16 mouse cellular contexts compared by ENCODE assay signal in genomic region chr2:16502843-16503242, GRCm38 (mm10).
DNase-seq lines count a peak whose midpoint lies in the region; ATAC-seq and TF ChIP-seq lines count a peak whose summit lies in the region.
"Had no signal": no experiment of that assay in that cellular context is flagged by ENCODE, and none has a peak within 500 bp of the region (broad histone marks: within the 10 kb centered on the region; RNA-seq: fewer than 3 reads in every experiment).

No protein-coding gene starts in this region.

- H3K4me2 ChIP-seq in midbrain, embryonic 11.5 days = no peak overlapping the region
- H3K4me2 ChIP-seq in midbrain, embryonic 15.5 days = no peak overlapping the region
- no peak overlapping the region for H3K4me2 ChIP-seq in embryonic facial prominence, embryonic 14.5 days (ENCODE audit: low read depth, low read length)
- H3K4me2 ChIP-seq in neural tube, embryonic 14.5 days (ENCODE audit: low read depth, low read length) = no peak overlapping the region
- H3K4me2 ChIP-seq: embryonic facial prominence, embryonic 13.5 days; heart, embryonic 15.5 days; lung, embryonic 14.5 days had no signal

- TF ChIP-seq POLR2A in brain, embryonic 14.5 days (IDR thresholded peaks at IDR 0.05; ENCODE audit: borderline replicate concordance, extremely low read depth, insufficient read depth, insufficient read length, poor library complexity, severe bottlenecking) = no peak
- no peak for TF ChIP-seq POLR2A in lung, adult 2 months (IDR thresholded peaks at IDR 0.05; ENCODE audit: borderline replicate concordance, extremely low read depth, low read depth, low read length)

- TF ChIP-seq CTCF in brain, embryonic 14.5 days (IDR thresholded peaks at IDR 0.05; ENCODE audit: borderline replicate concordance, extremely low read depth, insufficient read depth, insufficient read length) = no peak
- TF ChIP-seq CTCF in lung, adult 2 months (IDR thresholded peaks at IDR 0.05; ENCODE audit: insufficient read depth, low read length) = no peak

- peak; percentile 70 for ATAC-seq in midbrain, embryonic 11.5 days (ENCODE audit: low FRiP score)
- ATAC-seq in midbrain, embryonic 15.5 days (replicated peaks) = no peak
- ATAC-seq in embryonic facial prominence, embryonic 14.5 days (ENCODE audit: low read depth) = 0 out of 2 replicates have a peak, but pooled peaks have one; percentile 26
- peak; percentile 41; the same call in 1 of the 2 replicates for ATAC-seq in neural tube, embryonic 14.5 days (ENCODE audit: low read depth)

- peak; percentile 84 for DNase-seq in midbrain, embryonic 11.5 days (ENCODE audit: low spot score, missing footprints)
- DNase-seq in brain, embryonic 14.5 days (ENCODE audit: low read depth) = peak; percentile 15
- DNase-seq in embryonic facial prominence, embryonic 14.5 days (ENCODE audit: low spot score) = no peak
- DNase-seq in gastrocnemius, postnatal 10 days = no peak
- DNase-seq in lung, adult 2 months = no peak
- DNase-seq: cerebellum, postnatal 14 days; gastrocnemius, adult 2 months; heart, adult 18-20 months; kidney, adult 8-10 months; lung, embryonic 14.5 days; right cerebral cortex, postnatal 14 days had no signal

- H3K4me1 ChIP-seq in midbrain, embryonic 11.5 days (ENCODE audit: control insufficient read depth, insufficient read depth, low read length) = no peaks in the 10 kb centered on the region
- H3K4me1 ChIP-seq in midbrain, embryonic 15.5 days = no peaks in the 10 kb centered on the region
- H3K4me1 ChIP-seq in embryonic facial prominence, embryonic 14.5 days (ENCODE audit: control insufficient read depth, insufficient read depth, low read length) = no peaks in the 10 kb centered on the region
- no peaks in the 10 kb centered on the region for H3K4me1 ChIP-seq in neural tube, embryonic 14.5 days (ENCODE audit: control insufficient read depth, insufficient read depth, low read length)
- H3K4me1 ChIP-seq in lung, adult 2 months (ENCODE audit: control insufficient read depth, insufficient read depth, low read length) = no peaks in the 10 kb centered on the region
- H3K4me1 ChIP-seq: embryonic facial prominence, embryonic 13.5 days; heart, embryonic 15.5 days had no signal

- H3K27ac ChIP-seq in midbrain, embryonic 11.5 days (ENCODE audit: low read depth, low read length) = no peak overlapping the region
- no peak overlapping the region for H3K27ac ChIP-seq in midbrain, embryonic 15.5 days
- H3K27ac ChIP-seq in embryonic facial prominence, embryonic 14.5 days (replicated peaks; ENCODE audit: low read depth, low read length) = no peak overlapping the region
- H3K27ac ChIP-seq in neural tube, embryonic 14.5 days (ENCODE audit: low read depth, low read length) = no peak overlapping the region
- H3K27ac ChIP-seq: embryonic facial prominence, embryonic 13.5 days; gastrocnemius, adult 2 months; heart, embryonic 15.5 days; macrophage had no signal

- H3K36me3 ChIP-seq in midbrain, embryonic 11.5 days (ENCODE audit: control insufficient read depth, insufficient read depth, low read length) = no peaks in the 10 kb centered on the region
- no peaks in the 10 kb centered on the region for H3K36me3 ChIP-seq in midbrain, embryonic 15.5 days (replicated peaks)
- H3K36me3 ChIP-seq in embryonic facial prominence, embryonic 14.5 days (ENCODE audit: control insufficient read depth, insufficient read depth, low read length) = no peaks in the 10 kb centered on the region
- H3K36me3 ChIP-seq in neural tube, embryonic 14.5 days (ENCODE audit: control insufficient read depth, insufficient read depth, low read length) = no peaks in the 10 kb centered on the region
- H3K36me3 ChIP-seq: embryonic facial prominence, embryonic 13.5 days; heart, embryonic 15.5 days had no signal

- H3K9me3 ChIP-seq in midbrain, embryonic 11.5 days (ENCODE audit: control insufficient read depth, low read length) = no peaks in the 10 kb centered on the region
- no peaks in the 10 kb centered on the region for H3K9me3 ChIP-seq in midbrain, embryonic 15.5 days
- no peaks in the 10 kb centered on the region for H3K9me3 ChIP-seq in embryonic facial prominence, embryonic 14.5 days (ENCODE audit: control insufficient read depth, low read length)
- H3K9me3 ChIP-seq in neural tube, embryonic 14.5 days (ENCODE audit: control insufficient read depth, low read length) = no peaks in the 10 kb centered on the region
- H3K9me3 ChIP-seq: embryonic facial prominence, embryonic 13.5 days; heart, embryonic 15.5 days had no signal

- 35% methylated on average over 1 of the region's 1 CpGs for WGBS in midbrain, embryonic 11.5 days
- WGBS in midbrain, embryonic 15.5 days = 29% methylated on average over 1 of the region's 1 CpGs
- WGBS in embryonic facial prominence, embryonic 14.5 days = 28% methylated on average over 1 of the region's 1 CpGs
- WGBS in neural tube, embryonic 14.5 days = 23% methylated on average over 1 of the region's 1 CpGs
- 53% methylated on average over 1 of the region's 1 CpGs for WGBS in lung, adult 2 months

- H3K9ac ChIP-seq in midbrain, embryonic 11.5 days (ENCODE audit: low read length) = no peak overlapping the region
- no peak overlapping the region for H3K9ac ChIP-seq in midbrain, embryonic 15.5 days
- no peak overlapping the region for H3K9ac ChIP-seq in embryonic facial prominence, embryonic 14.5 days (ENCODE audit: low read depth, low read length)
- H3K9ac ChIP-seq in neural tube, embryonic 14.5 days (replicated peaks; ENCODE audit: low read depth, low read length) = no peak overlapping the region
- H3K9ac ChIP-seq: embryonic facial prominence, embryonic 13.5 days; heart, embryonic 15.5 days; lung, embryonic 14.5 days had no signal

- H3K27me3 ChIP-seq in midbrain, embryonic 11.5 days (ENCODE audit: control insufficient read depth, insufficient read depth, low read length) = no peaks in the 10 kb centered on the region
- no peaks in the 10 kb centered on the region for H3K27me3 ChIP-seq in midbrain, embryonic 15.5 days (replicated peaks)
- no peaks in the 10 kb centered on the region for H3K27me3 ChIP-seq in embryonic facial prominence, embryonic 14.5 days (replicated peaks; ENCODE audit: control insufficient read depth, insufficient read depth, low read length)
- no peaks in the 10 kb centered on the region for H3K27me3 ChIP-seq in neural tube, embryonic 14.5 days (ENCODE audit: control insufficient read depth, insufficient read depth, low read length)
- H3K27me3 ChIP-seq: embryonic facial prominence, embryonic 13.5 days; heart, embryonic 15.5 days had no signal

- no peak overlapping the region for H3K4me3 ChIP-seq in midbrain, embryonic 11.5 days (ENCODE audit: low read depth, low read length)
- no peak overlapping the region for H3K4me3 ChIP-seq in midbrain, embryonic 15.5 days
- H3K4me3 ChIP-seq in embryonic facial prominence, embryonic 14.5 days (ENCODE audit: low read depth, low read length) = no peak overlapping the region
- no peak overlapping the region for H3K4me3 ChIP-seq in neural tube, embryonic 14.5 days (ENCODE audit: low read depth, low read length)
- no peak overlapping the region for H3K4me3 ChIP-seq in lung, adult 2 months (replicated peaks; ENCODE audit: extremely low read depth, low read depth, low read length)
- H3K4me3 ChIP-seq: embryonic facial prominence, embryonic 13.5 days; gastrocnemius, adult 2 months; heart, embryonic 15.5 days had no signal

Comparison
In these comparisons a context has a peak if more than half of its experiments do, and no peak if none do; other contexts are left out.
1. DNase-seq: peak in midbrain, embryonic 11.5 days (single experiment) and brain, embryonic 14.5 days (single experiment); none in embryonic facial prominence, embryonic 14.5 days (single experiment), gastrocnemius, postnatal 10 days (single experiment) and lung, adult 2 months (single experiment).